Mouse (Mus musculus): ENCODE data around the gene Arl14ep.

GRCm38 (mm10) chr2:106961650-106962049 is 12.6 kb downstream of the Arl14ep start:
- TF ChIP-seq MYOD1 (IDR thresholded peaks at IDR 0.05; ENCODE audit: control insufficient read depth, insufficient read length, low read depth) (no peak), CTCF (IDR thresholded peaks at IDR 0.05; ENCODE audit: control insufficient read depth, insufficient read depth, insufficient read length) (no peak), MYOG (IDR thresholded peaks at IDR 0.05; ENCODE audit: control insufficient read depth, extremely low read depth, insufficient read length) (no peak), MAX (IDR thresholded peaks at IDR 0.05) (no peak), USF1 (IDR thresholded peaks at IDR 0.05; ENCODE audit: low read depth) (no peak), FOSL1 (IDR thresholded peaks at IDR 0.05; ENCODE audit: insufficient read depth, low read length, poor library complexity, severe bottlenecking) (no peak), CEBPB (IDR thresholded peaks at IDR 0.05; ENCODE audit: low read depth) (no peak)
